Mouse (Mus musculus) ZHBTc4 (cell line): ENCODE measurements at regions not wholly inside any gene's neighbourhood (a gene's known extent, or its start where the extent isn't known, plus 50 kb on each side); places are given as distances from the start of the nearest gene placed in this dataset.
A peak's percentile ranks its signal among the peaks of the same experiment; 100 is the strongest.

ENCODE experiments used
- DNase-seq: peaks from one replicate; pipeline ENCODE4 v3.0.0-alpha.2; 2011; ENCODE audit warnings: low read depth, low spot score

DNA sequence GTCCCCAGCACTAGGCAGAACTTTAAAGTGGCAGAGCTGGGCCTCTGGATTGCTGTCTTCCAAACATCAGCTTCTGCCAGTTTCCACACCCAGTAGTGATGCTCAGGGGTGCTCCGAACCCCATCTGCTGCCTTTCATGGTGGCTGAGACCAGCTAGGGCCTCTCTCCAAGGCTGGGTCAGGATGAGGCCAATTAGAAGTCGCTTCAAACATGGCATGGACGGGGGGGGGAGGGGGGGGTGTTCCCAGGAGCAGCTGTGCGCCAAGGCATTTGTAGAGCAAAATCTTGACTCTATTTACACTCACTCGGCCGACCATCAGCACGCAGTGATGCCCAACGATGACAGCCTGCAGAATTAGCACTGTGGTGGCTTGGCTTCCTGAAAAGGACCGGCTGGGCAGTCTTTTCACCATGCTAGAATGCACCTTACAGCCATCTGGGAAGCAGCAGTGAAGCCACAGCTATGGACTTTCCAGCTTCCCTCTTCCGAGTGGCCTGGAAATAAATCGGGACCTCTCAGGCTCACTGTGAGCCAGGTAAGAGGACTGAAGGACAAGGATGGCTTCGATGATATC is 73.7 kb upstream of the Msx1 start:
- no peak for DNase-seq

DNA sequence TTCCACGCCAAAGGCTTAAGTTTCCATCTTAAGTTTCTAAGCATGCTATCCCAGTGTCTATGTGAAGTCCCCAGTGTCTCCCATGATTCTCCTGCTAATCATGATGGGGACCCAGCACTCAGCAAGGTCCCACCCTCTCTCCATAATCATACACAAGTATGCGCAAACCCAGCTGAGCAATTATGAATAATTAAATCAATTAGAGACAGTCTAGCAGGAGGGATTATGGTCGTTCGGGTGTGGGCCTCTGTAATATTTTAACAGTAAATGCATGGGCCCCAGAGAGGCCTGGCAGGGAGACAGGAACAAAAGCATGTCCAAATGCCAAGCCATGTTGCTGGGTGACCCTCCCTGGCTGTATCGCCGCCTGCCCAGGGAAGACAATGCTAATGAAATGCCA is 73.1 kb upstream of the Msx1 start:
- no peak for DNase-seq

DNA sequence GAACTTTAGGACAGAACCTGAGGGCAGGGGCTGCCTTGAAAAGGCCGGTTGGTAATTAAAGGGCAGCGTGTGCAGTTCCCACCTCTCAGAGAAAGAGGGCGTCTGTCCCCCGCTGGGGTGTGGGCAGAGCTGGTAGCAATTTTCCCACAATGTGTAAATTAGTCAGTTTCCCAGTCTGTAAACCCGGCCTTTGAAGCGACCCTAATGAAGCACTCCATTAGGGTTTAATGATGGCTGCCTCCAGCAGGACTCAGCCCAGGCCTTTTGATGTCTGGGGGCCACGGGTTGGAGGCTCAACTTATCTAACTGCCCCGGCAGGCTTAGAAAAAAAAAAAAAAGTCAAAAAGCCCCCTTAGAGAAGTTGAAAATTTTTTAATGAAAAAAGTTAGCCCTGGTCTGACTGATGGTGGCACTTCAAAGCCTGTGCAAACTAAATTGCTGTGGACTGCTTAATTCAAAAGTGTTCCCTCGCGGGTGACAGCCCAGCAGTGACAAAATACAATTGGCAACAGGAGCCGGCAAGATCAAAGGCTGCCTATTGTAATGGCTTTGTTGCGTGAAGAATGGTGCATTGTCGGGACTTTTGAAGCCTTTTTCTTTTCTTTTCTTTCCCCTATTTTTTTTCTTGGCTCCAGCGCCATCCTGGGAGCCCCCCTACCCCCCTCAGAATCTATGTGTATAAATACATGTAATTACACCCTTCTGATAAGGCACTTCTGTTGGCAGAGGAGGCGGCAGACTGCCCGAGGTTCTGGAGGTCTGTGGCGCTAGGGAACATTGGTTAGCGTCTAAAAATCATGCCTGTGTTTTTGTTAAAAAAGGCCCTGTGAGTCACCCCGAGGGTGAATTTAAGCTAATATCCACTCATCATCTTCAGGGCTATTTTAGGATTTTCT is 71.3 kb upstream of the Msx1 start:
- DNase-seq, result peak; percentile 66

DNA sequence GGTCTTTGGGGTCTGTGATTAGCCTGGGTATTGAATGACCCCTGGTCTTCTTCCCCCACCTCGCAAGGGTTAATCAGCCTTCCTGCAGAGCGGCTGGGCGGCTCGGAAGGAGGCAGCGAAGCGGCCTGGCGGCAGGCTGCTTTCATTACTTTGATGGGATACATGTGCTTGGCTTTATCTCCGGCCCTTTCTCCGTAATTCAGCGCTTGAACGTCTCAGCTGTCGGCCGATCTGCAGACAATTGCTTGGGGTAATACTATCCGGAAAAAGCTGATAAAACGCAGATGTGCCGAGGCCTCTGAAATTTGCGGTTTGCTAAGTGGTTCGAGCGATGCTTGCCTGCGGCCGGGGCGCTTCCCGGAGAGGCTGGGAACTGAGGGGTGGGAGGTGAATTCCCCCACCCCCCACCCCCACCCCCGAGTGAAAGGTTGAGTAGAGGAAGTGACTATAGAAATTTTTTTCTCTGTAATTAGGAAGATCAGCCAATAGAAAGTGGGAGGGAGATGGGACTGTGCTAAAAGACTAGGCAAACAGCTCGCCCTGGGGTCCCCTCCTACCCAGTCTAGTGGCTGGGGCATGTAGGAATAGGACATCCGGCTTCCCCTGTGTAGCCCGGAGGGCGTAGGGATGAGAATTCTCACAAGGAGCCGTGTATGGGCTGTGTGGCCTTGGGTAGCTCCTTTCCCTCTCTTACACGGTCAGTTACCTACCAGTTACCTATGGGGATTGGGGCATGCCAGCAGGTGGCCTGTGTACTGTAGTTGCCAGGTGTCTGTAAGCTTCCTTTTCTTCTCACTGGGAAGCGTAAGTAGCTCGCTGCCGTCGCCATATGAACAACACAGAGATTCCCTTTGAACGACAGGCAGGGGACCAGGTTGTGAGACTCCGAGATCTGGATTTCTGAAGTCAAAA is 69.5 kb upstream of the Msx1 start:
- DNase-seq, result peak; percentile 28

DNA sequence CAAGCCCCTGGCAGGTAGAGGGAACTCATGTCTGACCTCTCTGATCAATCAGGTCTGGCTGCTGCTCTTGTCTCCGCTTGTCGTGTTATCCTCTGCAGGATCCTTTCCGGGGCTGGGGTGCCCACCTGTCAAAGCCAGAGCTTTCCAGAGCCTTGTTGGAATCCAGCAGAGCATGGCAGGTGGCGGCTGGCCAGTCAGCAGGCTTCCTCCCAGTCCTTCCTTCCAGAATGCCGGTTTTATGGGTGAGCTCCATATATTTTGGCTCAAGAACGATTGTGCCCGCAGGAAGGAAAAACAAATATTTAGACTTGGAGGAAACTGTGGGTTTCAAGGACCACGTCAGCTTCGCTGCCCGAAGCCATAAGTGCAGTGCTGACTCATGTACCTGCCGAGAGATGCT is 66.3 kb upstream of the Msx1 start:
- DNase-seq, result no peak

DNA sequence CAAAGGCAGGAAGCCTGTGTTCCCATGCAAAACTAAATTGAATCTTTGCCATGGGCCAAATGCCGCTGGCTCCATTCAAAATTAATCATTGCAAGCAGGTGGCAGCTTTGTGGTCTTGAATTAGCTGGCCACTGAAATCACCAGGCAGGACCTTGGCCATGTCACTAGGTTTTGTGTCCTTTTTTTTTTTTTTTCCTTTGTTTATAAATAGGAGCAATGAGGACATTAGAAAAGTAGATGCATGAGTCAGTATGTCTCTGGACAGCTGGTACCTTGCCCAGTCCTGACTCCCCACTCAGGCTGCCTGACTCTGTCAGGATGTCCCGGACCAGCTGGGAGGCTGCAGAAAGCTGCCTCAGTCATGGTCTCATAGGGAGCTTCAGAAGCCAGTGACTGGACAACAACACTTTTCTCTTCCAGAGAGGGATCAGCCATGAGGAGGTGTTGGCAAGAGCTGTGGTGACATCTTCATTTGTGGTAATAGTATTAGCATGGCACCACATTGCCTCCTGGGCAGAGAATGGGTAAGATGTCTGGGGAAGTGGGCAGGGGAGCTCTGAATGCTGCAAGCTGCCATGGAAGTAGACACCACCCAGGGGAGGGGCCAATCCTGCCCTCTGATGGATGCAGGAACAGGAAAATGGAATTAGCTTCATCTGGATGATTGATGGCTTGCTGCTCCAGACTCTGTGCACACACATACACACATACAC is 55.4 kb upstream of the Msx1 start:
- no peak for DNase-seq

DNA sequence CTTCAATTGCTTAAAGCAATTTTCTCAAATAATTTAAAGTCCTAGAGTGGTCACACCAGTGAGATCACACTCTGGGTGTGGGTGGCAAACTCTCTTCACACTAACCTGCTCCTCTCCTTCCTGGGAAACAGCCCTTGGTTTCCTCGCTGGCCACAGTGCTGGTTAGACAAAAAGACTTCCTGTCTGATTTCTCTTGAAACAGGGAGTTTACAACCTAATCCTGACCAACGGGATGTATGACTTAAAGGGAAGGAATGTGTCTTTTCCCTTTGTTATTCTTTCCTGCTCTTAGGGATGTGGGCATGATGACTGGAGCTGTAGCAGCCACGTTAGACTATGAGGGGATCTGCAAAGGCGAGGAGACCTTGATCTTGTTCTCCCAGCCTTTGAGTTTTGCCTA is 51.9 kb upstream of the Msx1 start:
- no peak for DNase-seq

DNA sequence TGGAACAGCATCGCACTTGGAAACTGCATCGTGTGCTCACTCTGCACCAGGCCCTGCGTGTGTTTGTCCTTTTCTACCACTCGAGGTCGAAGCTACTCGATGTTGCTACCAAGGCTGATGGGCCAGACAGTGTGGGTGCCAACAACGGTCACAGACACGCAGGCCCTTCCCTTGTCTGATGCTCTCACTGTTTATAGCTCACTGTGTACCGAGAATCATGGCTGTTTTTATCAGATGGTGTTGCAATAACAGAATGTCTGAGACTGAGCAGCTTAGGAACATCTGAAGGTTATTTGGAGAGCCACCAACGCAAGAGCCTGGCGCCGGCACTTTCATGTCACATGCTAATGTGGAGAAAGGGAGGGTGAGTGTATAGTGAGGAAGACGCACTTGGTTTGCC is 51.1 kb upstream of the Msx1 start:
- no peak for DNase-seq

DNA sequence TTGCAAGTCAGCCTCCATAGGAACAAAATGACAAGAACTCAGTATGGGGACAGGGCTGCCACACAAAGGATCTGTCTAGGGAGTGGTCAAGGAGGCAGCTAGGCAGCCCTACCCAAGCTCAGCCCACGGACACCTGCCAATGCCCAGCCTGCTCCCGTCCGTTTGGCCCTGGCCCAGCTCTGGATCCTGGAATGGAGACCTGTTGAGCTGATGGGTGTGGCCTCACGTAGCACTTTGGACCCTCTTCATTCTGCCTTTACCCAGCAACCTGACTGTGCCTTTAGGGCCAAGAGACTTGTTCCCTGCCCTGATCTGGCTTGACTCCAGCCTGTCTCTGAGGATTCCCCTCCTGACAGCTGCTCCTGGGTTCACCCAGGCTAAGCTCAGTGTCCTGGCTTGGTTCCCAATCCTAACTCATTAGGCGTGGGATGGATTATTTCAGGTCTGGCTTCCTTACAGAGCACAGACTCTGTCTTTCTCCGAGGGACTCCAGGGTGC is 50.5 kb upstream of the Msx1 start:
- no peak for DNase-seq
